Mouse (Mus musculus): Measurements from ENCODE around the gene Cryzl2. TPM values are rescaled to one million over a fixed set of nuclear protein-coding genes. Genes with fewer than 3 reads are reported as not detected.

Cryzl2 gene
- polyA plus RNA-seq, 1 experiment from 2014 or later = 13.6 TPM

DNA sequence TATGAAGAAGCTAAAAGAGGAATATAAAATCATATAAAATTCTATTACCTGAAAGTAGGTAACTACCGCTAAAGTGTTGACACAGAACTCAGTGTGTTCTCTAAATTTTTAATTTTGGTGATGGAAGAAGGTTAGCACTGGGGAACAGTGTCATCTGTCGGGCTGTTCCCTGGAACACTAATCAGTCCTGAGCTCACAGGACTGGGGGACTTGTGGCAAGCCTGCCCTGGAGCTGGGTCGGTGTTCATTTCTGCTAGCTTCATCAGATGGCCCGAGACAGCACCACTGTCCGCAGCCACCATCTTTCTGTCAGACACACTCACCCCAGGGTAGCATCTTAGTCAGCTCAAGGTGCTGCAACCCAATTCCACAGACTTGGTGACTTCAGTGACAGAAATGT lies 63.9 kb downstream of the Cryzl2 start:
- no peak for DNase-seq (ENCODE audit: low spot score)
- Histone ChIP-seq H3K4me2 (ENCODE audit: low read depth, low read length) (no peak overlapping the region), H3K4me1 (ENCODE audit: control insufficient read depth, insufficient read depth, low read length) (peaks cover 8% of the 10 kb centered on the region), H3K27me3 (replicated peaks; ENCODE audit: control insufficient read depth, insufficient read depth, low read length) (no peaks in the 10 kb centered on the region), H3K9ac (ENCODE audit: low read depth, low read length) (no peak overlapping the region), H3K27ac (replicated peaks; ENCODE audit: low read depth, low read length) (no peak overlapping the region), H3K4me3 (ENCODE audit: low read depth, low read length) (no peak overlapping the region), H3K36me3 (ENCODE audit: control insufficient read depth, insufficient read depth, low read length) (no peaks in the 10 kb centered on the region), H3K9me3 (ENCODE audit: control insufficient read depth, low read length) (no peaks in the 10 kb centered on the region)
- no peak for ATAC-seq (ENCODE audit: low read depth)
- WGBS = 87% methylated on average over 5 of the region's 5 CpGs

DNA sequence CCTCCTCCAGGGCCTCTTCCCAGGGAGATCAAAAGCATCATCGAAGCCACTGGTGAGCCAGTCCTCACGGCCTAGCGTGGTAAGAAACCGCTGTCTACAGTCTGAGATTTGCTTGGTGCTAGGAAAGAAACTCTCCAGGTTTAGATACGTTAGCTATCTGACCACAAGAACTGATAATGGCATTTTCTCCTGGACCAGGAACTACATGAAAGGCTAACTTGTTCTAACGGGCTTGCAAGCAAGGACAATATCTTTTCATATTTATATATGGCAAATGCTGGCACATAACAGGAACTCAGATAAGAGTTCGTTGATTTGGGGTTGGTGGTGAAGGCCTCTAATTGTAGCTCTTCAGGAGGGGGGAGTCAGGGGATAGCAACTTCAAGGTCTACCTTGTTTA lies 66.4 kb downstream of the Cryzl2 start:
- no peak overlapping the region for H3K4me2 ChIP-seq (ENCODE audit: low read depth, low read length)
- ATAC-seq (ENCODE audit: low read depth) = no peak
- no peaks in the 10 kb centered on the region for H3K27me3 ChIP-seq (replicated peaks; ENCODE audit: control insufficient read depth, insufficient read depth, low read length)
- no peak overlapping the region for H3K9ac ChIP-seq (ENCODE audit: low read depth, low read length)
- 79% methylated on average over 7 of the region's 7 CpGs for WGBS
- no peak for DNase-seq (ENCODE audit: low spot score)
- H3K4me1 ChIP-seq (ENCODE audit: control insufficient read depth, insufficient read depth, low read length) = no peaks in the 10 kb centered on the region
- H3K36me3 ChIP-seq (ENCODE audit: control insufficient read depth, insufficient read depth, low read length) = no peaks in the 10 kb centered on the region
- H3K4me3 ChIP-seq (ENCODE audit: low read depth, low read length) = no peak overlapping the region
- H3K27ac ChIP-seq (replicated peaks; ENCODE audit: low read depth, low read length) = no peak overlapping the region
- H3K9me3 ChIP-seq (ENCODE audit: control insufficient read depth, low read length) = no peaks in the 10 kb centered on the region

DNA sequence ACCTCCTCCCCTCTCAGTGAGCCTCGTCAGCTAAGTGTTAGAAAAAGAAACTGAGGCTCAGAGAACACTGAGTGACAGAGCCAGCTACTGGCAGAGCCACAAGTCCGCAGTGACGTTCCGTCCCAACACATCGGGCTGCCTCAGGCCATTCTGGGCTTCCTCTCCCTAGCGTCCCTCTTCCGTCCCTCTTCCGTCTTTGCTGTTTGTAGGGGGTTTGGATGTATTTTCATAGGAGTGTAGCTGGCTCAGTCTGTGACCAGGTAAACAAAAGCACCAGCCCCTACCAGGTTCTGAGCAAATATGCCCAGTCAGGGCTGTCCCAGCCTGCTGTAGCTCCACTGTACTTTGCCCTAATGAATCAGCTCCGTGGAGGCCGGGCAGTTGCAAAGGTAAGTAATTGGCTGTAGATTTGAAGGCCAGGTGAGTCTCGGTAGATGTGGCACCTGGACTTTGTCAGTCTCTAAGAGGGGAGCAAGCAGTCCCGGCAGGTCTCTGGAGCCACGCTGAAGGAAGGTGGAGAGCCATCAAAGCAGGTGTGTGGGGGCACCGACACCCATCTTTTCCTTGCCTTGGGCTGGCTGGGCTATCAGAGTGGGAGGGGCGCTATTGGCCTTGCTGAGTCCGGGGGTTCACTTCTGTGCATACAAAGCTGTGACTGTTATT lies 67.4 kb downstream of the Cryzl2 start:
- Histone ChIP-seq H3K9ac (ENCODE audit: low read depth, low read length) (no peak overlapping the region), H3K9me3 (ENCODE audit: control insufficient read depth, low read length) (no peaks in the 10 kb centered on the region), H3K27ac (replicated peaks; ENCODE audit: low read depth, low read length) (no peak overlapping the region), H3K27me3 (replicated peaks; ENCODE audit: control insufficient read depth, insufficient read depth, low read length) (no peaks in the 10 kb centered on the region), H3K4me2 (ENCODE audit: low read depth, low read length) (no peak overlapping the region), H3K4me1 (ENCODE audit: control insufficient read depth, insufficient read depth, low read length) (no peaks in the 10 kb centered on the region), H3K4me3 (ENCODE audit: low read depth, low read length) (no peak overlapping the region), H3K36me3 (ENCODE audit: control insufficient read depth, insufficient read depth, low read length) (no peaks in the 10 kb centered on the region)
- ATAC-seq (ENCODE audit: low read depth) = no peak; the same call in 1 of the 2 replicates
- no peak for DNase-seq (ENCODE audit: low spot score)
- WGBS = 74% methylated on average over 16 of the region's 16 CpGs

DNA sequence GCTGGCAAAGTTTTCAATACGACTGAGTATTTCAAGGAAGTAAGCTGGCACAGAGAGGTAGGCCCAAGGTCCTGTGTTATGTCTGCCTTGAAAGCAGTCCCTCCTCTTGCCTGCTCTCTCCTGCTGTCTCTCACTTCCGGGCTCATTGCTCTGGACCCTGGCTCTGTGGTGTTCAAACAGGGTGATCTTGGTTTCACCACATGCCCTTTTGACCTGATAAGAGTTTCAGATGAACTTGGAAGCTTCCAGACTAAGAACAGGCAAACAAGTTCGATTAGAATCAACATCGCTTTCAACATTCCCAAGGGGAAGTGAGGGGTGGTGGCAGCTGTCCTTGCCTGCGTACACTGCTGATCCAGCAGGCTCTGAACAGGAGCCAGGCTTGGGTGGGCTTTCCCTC lies 68.2 kb downstream of the Cryzl2 start:
- no peak for DNase-seq (ENCODE audit: low spot score)
- no peaks in the 10 kb centered on the region for H3K9me3 ChIP-seq (ENCODE audit: control insufficient read depth, low read length)
- no peaks in the 10 kb centered on the region for H3K4me1 ChIP-seq (ENCODE audit: control insufficient read depth, insufficient read depth, low read length)
- no peak overlapping the region for H3K27ac ChIP-seq (replicated peaks; ENCODE audit: low read depth, low read length)
- no peak overlapping the region for H3K4me3 ChIP-seq (ENCODE audit: low read depth, low read length)
- H3K36me3 ChIP-seq (ENCODE audit: control insufficient read depth, insufficient read depth, low read length) = no peaks in the 10 kb centered on the region
- H3K9ac ChIP-seq (ENCODE audit: low read depth, low read length) = no peak overlapping the region
- H3K27me3 ChIP-seq (replicated peaks; ENCODE audit: control insufficient read depth, insufficient read depth, low read length) = no peaks in the 10 kb centered on the region
- no peak overlapping the region for H3K4me2 ChIP-seq (ENCODE audit: low read depth, low read length)
- no peak for ATAC-seq (ENCODE audit: low read depth)
- 59% methylated on average over 5 of the region's 5 CpGs for WGBS

DNA sequence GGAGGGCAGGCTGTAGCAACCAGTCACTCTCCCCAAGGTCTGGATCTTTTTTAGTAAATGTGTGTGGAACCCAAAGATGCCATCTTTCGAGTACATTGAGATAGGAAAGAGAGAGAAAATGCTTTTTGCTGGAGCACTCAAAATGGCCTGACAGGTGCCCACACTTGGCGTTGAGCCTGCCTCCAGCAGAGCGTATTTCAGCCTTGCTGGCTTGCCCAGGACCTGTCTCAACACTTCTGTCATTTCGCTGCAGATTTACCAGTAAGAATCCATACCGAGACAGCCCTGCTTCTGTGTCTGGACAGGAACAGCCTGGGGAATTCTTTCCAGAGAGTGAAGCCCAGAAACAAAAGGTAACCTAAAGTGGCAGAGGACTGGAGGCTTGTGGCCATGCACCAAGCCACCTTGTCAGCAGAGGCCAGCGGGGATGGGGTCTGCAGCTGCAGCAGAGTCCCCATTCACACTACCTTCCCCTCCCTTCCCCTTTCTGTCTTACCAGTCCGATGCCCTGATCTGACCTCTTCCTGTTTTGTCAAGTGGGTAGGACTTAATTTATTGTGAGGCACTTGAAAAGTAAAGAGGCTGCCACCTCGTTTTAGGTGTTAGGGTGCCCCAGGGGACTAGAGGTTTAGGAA lies 74.6 kb downstream of the Cryzl2 start:
- no peak overlapping the region for H3K27ac ChIP-seq (replicated peaks; ENCODE audit: low read depth, low read length)
- no peaks in the 10 kb centered on the region for H3K27me3 ChIP-seq (replicated peaks; ENCODE audit: control insufficient read depth, insufficient read depth, low read length)
- H3K9ac ChIP-seq (ENCODE audit: low read depth, low read length) = no peak overlapping the region
- no peaks in the 10 kb centered on the region for H3K9me3 ChIP-seq (ENCODE audit: control insufficient read depth, low read length)
- H3K36me3 ChIP-seq (ENCODE audit: control insufficient read depth, insufficient read depth, low read length) = no peaks in the 10 kb centered on the region
- DNase-seq (ENCODE audit: low spot score) = peak; percentile 20
- H3K4me1 ChIP-seq (ENCODE audit: control insufficient read depth, insufficient read depth, low read length) = peaks cover 4% of the 10 kb centered on the region
- ATAC-seq (ENCODE audit: low read depth) = no peak
- no peak overlapping the region for H3K4me2 ChIP-seq (ENCODE audit: low read depth, low read length)
- 48% methylated on average over 8 of the region's 8 CpGs for WGBS
- H3K4me3 ChIP-seq (ENCODE audit: low read depth, low read length) = no peak overlapping the region

DNA sequence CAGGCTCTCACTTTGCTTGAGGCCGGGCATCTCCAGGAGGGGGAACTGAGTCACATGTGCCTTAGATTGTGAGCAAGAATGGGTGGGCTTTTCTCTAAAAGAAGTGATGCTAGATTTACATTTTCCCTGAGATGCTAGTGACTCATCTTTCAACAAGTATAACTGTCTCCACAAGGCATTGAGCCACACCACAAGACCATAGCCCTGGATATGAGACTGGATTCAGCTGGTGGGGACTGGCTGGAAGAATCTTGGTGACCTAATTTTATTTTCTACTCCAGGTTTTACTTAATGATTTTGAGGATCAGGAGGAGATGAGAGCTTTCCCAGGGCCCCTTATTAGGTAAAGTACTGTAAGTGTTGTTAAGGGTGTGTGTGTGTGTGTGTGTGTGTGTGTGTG lies 77.2 kb downstream of the Cryzl2 start:
- Histone ChIP-seq H3K4me1 (ENCODE audit: control insufficient read depth, insufficient read depth, low read length) (peaks cover 4% of the 10 kb centered on the region), H3K4me3 (ENCODE audit: low read depth, low read length) (no peak overlapping the region)
- WGBS = 78% methylated on average over 1 of the region's 1 CpGs

DNA sequence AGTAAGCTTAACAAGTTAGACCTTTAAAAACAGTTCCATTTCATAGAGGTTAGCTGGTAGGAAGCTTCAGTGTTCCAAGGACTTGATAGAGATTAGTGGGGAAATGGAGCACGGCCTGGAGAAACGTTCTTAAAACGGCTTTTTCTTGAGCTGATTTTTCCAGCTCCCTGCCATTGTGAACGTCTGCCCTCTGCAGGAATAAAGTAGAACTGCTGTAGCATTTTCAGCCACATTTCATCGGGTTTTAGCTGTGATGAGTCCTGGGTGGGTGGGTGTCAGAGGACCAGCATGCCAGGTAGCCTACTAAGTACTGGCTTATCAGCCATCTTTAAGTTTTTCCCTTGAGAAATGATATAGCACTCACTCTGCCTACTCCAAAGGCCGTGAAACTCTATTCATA lies 78.1 kb downstream of the Cryzl2 start:
- Histone ChIP-seq H3K27me3 (replicated peaks; ENCODE audit: control insufficient read depth, insufficient read depth, low read length) (no peaks in the 10 kb centered on the region), H3K36me3 (ENCODE audit: control insufficient read depth, insufficient read depth, low read length) (no peaks in the 10 kb centered on the region), H3K9ac (ENCODE audit: low read depth, low read length) (no peak overlapping the region), H3K4me1 (ENCODE audit: control insufficient read depth, insufficient read depth, low read length) (peaks cover 4% of the 10 kb centered on the region), H3K9me3 (ENCODE audit: control insufficient read depth, low read length) (no peaks in the 10 kb centered on the region), H3K4me3 (ENCODE audit: low read depth, low read length) (no peak overlapping the region), H3K4me2 (ENCODE audit: low read depth, low read length) (no peak overlapping the region), H3K27ac (replicated peaks; ENCODE audit: low read depth, low read length) (no peak overlapping the region)
- WGBS = 9% methylated on average over 6 of the region's 6 CpGs
- ATAC-seq (ENCODE audit: low read depth) (no peak), DNase-seq (ENCODE audit: low spot score) (peak; percentile 79)

More for the DNA sequence above, 77.2 kb downstream of the Cryzl2 start:
- no peaks in the 10 kb centered on the region for H3K9me3 ChIP-seq (ENCODE audit: control insufficient read depth, low read length)
- no peak for DNase-seq (ENCODE audit: low spot score)
- H3K9ac ChIP-seq (ENCODE audit: low read depth, low read length) = no peak overlapping the region
- H3K4me2 ChIP-seq (ENCODE audit: low read depth, low read length) = no peak overlapping the region
- no peak; the same call in 1 of the 2 replicates for ATAC-seq (ENCODE audit: low read depth)
- H3K27me3 ChIP-seq (replicated peaks; ENCODE audit: control insufficient read depth, insufficient read depth, low read length) = no peaks in the 10 kb centered on the region
- H3K36me3 ChIP-seq (ENCODE audit: control insufficient read depth, insufficient read depth, low read length) = no peaks in the 10 kb centered on the region
- no peak overlapping the region for H3K27ac ChIP-seq (replicated peaks; ENCODE audit: low read depth, low read length)

DNA sequence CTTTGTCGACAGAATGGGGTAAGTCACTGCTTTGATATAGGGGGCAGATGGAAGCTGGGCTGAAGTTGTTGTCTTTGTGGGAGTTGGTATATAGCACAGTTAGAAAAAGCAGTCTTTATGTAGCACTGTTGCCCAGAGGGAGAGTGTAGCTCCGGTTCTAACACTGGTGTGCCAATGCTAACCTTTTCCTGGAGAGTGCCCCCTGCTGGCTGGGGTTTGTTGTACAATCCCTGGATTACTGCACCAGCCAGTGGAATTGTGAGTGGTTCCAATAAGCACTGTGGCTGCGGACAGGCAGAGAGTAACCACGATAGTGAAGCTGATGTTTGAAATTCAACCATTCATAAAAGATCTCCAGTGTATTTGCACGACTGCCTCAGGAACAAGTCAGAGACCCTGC lies 79.3 kb downstream of the Cryzl2 start:
- Histone ChIP-seq H3K9ac (ENCODE audit: low read depth, low read length) (no peak overlapping the region), H3K4me3 (ENCODE audit: low read depth, low read length) (no peak overlapping the region), H3K27ac (replicated peaks; ENCODE audit: low read depth, low read length) (no peak overlapping the region), H3K27me3 (replicated peaks; ENCODE audit: control insufficient read depth, insufficient read depth, low read length) (no peaks in the 10 kb centered on the region), H3K36me3 (ENCODE audit: control insufficient read depth, insufficient read depth, low read length) (no peaks in the 10 kb centered on the region), H3K4me2 (ENCODE audit: low read depth, low read length) (no peak overlapping the region), H3K4me1 (ENCODE audit: control insufficient read depth, insufficient read depth, low read length) (peaks cover 4% of the 10 kb centered on the region), H3K9me3 (ENCODE audit: control insufficient read depth, low read length) (no peaks in the 10 kb centered on the region)
- ATAC-seq (ENCODE audit: low read depth) (no peak), DNase-seq (ENCODE audit: low spot score) (no peak)
- 79% methylated on average over 5 of the region's 5 CpGs for WGBS
